Mouse (Mus musculus): ENCODE results near the gene Ing2. TPM values are rescaled to one million over a fixed set of nuclear protein-coding genes. Genes with fewer than 3 reads are reported as not detected.

Gene Ing2
- polyA plus RNA-seq (2021; fragmentation: Nextera tagmentation): 10.5 and 17.8 TPM in 2 replicates
- long read RNA-seq, experiment 1, transcript Ing2-201 (2 exons, 2,812 nt): major isoform, 18 of 27 reads
- long read RNA-seq, experiment 1, partial matches to known transcripts: 6 of 27 reads
- long read RNA-seq, experiment 1, other reads (novel, unspliced or antisense): 3 of 27 reads
- long read RNA-seq, experiment 2, partial matches to known transcripts: 3 of 11 reads
- long read RNA-seq, experiment 2, other reads (novel, unspliced or antisense): 5 of 11 reads

GRCm38 (mm10) chr8:47674777-47675710 lies at the start of gene Ing2:
Ing2 (minus strand) TSS chr8:47675556.

DNA sequence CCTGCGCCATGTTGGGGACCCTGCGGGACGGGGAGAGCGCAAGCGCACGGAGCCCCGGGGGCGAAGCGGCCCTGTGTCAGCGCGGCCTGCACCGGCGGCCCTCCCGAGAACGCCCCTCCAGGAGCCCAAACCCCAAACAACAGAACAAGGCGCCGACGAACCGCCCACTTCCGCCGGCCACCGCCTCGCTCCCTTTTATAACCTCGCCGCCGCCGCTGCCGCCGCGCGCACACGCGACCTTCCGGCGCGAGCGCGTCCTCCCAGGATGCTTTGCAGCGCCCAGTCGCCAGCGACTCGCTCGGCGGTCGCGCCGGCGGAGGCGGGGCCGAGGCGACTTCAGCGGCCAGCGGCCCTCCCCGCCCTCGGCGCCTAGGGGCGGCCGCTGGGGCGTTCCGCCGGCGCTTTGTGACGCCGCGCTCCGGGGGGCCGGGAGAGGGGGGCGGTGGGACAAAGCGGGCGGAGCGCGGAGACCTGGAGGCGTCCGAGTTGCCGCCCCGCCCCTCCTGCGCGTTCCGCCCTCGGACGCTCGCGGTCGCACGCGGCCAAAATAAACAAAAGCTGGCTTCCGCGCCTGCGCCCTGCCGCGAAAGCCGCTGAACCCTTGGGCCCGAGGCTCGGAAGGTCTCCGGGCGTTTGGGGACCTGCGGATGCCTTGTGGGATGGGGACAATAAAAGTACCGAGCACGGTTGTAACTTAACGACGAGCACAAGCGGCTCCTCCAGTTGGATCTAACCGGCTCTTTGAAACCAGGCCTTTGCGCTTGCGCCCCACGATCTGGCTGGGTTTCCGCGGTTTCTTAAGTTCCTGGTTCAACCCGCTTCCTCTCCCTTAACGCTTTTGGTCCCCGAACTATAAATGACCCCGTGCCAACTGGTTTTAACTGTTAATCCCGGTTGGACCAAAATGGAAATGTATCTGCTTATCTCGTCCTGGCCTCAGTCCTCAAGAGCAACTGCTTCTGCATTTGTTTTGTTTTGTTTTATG lies 38.7 kb upstream of the Ing2 start, which contains the start of gene Cdkn2aip:
Cdkn2aip (minus strand) TSS at position 172 of the 985 bp plus-strand sequence.

Other genes with a start within 250 kb of the Ing2 start
- 10.5 and 15.2 TPM in 2 replicates for gene Stox2, start 229.2 kb downstream of the Ing2 start, polyA plus RNA-seq (2021; fragmentation: Nextera tagmentation)
- gene Trappc11, start 142.1 kb downstream of the Ing2 start, polyA plus RNA-seq (2021; fragmentation: Nextera tagmentation): 17.9 and 20.6 TPM in 2 replicates
- gene Rwdd4a, start 141.9 kb downstream of the Ing2 start, polyA plus RNA-seq (2021; fragmentation: Nextera tagmentation): 14.5 and 23.4 TPM in 2 replicates
- gene Cdkn2aip, start 38.4 kb upstream of the Ing2 start, polyA plus RNA-seq (2021; fragmentation: Nextera tagmentation): 10.8 and 10.9 TPM in 2 replicates
- not detected in 2 replicates for gene Cldn24, start 146.6 kb upstream of the Ing2 start, polyA plus RNA-seq (2021; fragmentation: Nextera tagmentation)
- gene Cldn22, start 148.9 kb upstream of the Ing2 start, polyA plus RNA-seq (2021; fragmentation: Nextera tagmentation): 0.83 TPM in 1 of 2 replicates, not detected in the other

Measured in left cerebral cortex, adult 6 months (tissue).